Mouse (Mus musculus): ENCODE data around the gene Scn3a. TPM values are rescaled to one million over a fixed set of nuclear protein-coding genes. Genes with fewer than 3 reads are reported as not detected.

Scn3a gene
- total and polyA plus RNA-seq, 2 experiments from 2014 or later: 51.7 to 97.5 TPM

GRCm38 (mm10) chr2:65557719-65558118 is 9.7 kb downstream of the Scn3a start:
- TF ChIP-seq CTCF (IDR thresholded peaks at IDR 0.05): no peak
- Histone ChIP-seq H3K4me1 (ENCODE audit: insufficient read depth, low read length) (no peaks in the 10 kb centered on the region), H3K4me2 (ENCODE audit: low read depth, low read length, poor library complexity, severe bottlenecking) (no peak overlapping the region), H3K27ac (ENCODE audit: low read depth, low read length) (no peak overlapping the region), H3K4me3 (ENCODE audit: low read depth, low read length) (no peak overlapping the region), H3K9ac (replicated peaks; ENCODE audit: low read length, poor library complexity, severe bottlenecking) (no peak overlapping the region), H3K36me3 (ENCODE audit: insufficient read depth, low read length) (no peaks in the 10 kb centered on the region), H3K27me3 (ENCODE audit: insufficient read depth, low read length) (no peaks in the 10 kb centered on the region), H3K9me3 (ENCODE audit: low read length) (no peaks in the 10 kb centered on the region)
- WGBS: 69% methylated on average over 3 of the region's 3 CpGs
- DNase-seq (ENCODE audit: low spot score): no peak
- no peak for ATAC-seq (ENCODE audit: low FRiP score)

GRCm38 (mm10) chr2:65554662-65555061 is 12.8 kb downstream of the Scn3a start:
- H3K27me3 ChIP-seq (ENCODE audit: insufficient read depth, low read length): no peaks in the 10 kb centered on the region
- no peak overlapping the region for H3K4me3 ChIP-seq (ENCODE audit: low read depth, low read length)
- no peak overlapping the region for H3K9ac ChIP-seq (replicated peaks; ENCODE audit: low read length, poor library complexity, severe bottlenecking)
- WGBS: 88% methylated on average over 7 of the region's 7 CpGs
- ATAC-seq (ENCODE audit: low FRiP score): no peak
- no peaks in the 10 kb centered on the region for H3K36me3 ChIP-seq (ENCODE audit: insufficient read depth, low read length)
- no peak for TF ChIP-seq CTCF (IDR thresholded peaks at IDR 0.05)
- no peak overlapping the region for H3K4me2 ChIP-seq (ENCODE audit: low read depth, low read length, poor library complexity, severe bottlenecking)
- H3K27ac ChIP-seq (ENCODE audit: low read depth, low read length): no peak overlapping the region
- DNase-seq (ENCODE audit: low spot score): no peak
- no peaks in the 10 kb centered on the region for H3K4me1 ChIP-seq (ENCODE audit: insufficient read depth, low read length)
- H3K9me3 ChIP-seq (ENCODE audit: low read length): no peaks in the 10 kb centered on the region

- WGBS: 85% methylated on average over 3 of the region's 3 CpGs
- no peak for ATAC-seq (ENCODE audit: low FRiP score)
- Histone ChIP-seq H3K4me1 (ENCODE audit: insufficient read depth, low read length) (no peaks in the 10 kb centered on the region), H3K9me3 (ENCODE audit: low read length) (no peaks in the 10 kb centered on the region), H3K4me3 (ENCODE audit: low read depth, low read length) (no peak overlapping the region), H3K36me3 (ENCODE audit: insufficient read depth, low read length) (no peaks in the 10 kb centered on the region), H3K27me3 (ENCODE audit: insufficient read depth, low read length) (no peaks in the 10 kb centered on the region), H3K9ac (replicated peaks; ENCODE audit: low read length, poor library complexity, severe bottlenecking) (no peak overlapping the region), H3K27ac (ENCODE audit: low read depth, low read length) (no peak overlapping the region), H3K4me2 (ENCODE audit: low read depth, low read length, poor library complexity, severe bottlenecking) (no peak overlapping the region)
- TF ChIP-seq CTCF (IDR thresholded peaks at IDR 0.05): no peak
- DNase-seq (ENCODE audit: low spot score): no peak
Observed at GRCm38 (mm10) chr2:65553473-65553872, 14.0 kb downstream of the Scn3a start.

- Histone ChIP-seq H3K4me2 (ENCODE audit: low read depth, low read length, poor library complexity, severe bottlenecking) (no peak overlapping the region), H3K36me3 (ENCODE audit: insufficient read depth, low read length) (no peaks in the 10 kb centered on the region), H3K4me1 (ENCODE audit: insufficient read depth, low read length) (no peaks in the 10 kb centered on the region), H3K9me3 (ENCODE audit: low read length) (no peaks in the 10 kb centered on the region), H3K27ac (ENCODE audit: low read depth, low read length) (peak overlapping the region; percentile 14; the same call in 1 of the 2 replicates), H3K27me3 (ENCODE audit: insufficient read depth, low read length) (no peaks in the 10 kb centered on the region), H3K4me3 (ENCODE audit: low read depth, low read length) (no peak overlapping the region), H3K9ac (replicated peaks; ENCODE audit: low read length, poor library complexity, severe bottlenecking) (no peak overlapping the region)
- WGBS: 13% methylated on average over 3 of the region's 3 CpGs
- no peak for TF ChIP-seq CTCF (IDR thresholded peaks at IDR 0.05)
- ATAC-seq (ENCODE audit: low FRiP score) (peak; percentile 47; the same call in 1 of the 2 replicates), DNase-seq (ENCODE audit: low spot score) (no peak)
Observed at GRCm38 (mm10) chr2:65552727-65553126, 14.7 kb downstream of the Scn3a start.

GRCm38 (mm10) chr2:65552222-65552621 is 15.2 kb downstream of the Scn3a start:
- Histone ChIP-seq H3K27ac (ENCODE audit: low read depth, low read length) (no peak overlapping the region), H3K4me2 (ENCODE audit: low read depth, low read length, poor library complexity, severe bottlenecking) (no peak overlapping the region), H3K9me3 (ENCODE audit: low read length) (no peaks in the 10 kb centered on the region), H3K4me3 (ENCODE audit: low read depth, low read length) (no peak overlapping the region), H3K36me3 (ENCODE audit: insufficient read depth, low read length) (no peaks in the 10 kb centered on the region), H3K4me1 (ENCODE audit: insufficient read depth, low read length) (no peaks in the 10 kb centered on the region), H3K27me3 (ENCODE audit: insufficient read depth, low read length) (no peaks in the 10 kb centered on the region), H3K9ac (replicated peaks; ENCODE audit: low read length, poor library complexity, severe bottlenecking) (no peak overlapping the region)
- 41% methylated on average over 5 of the region's 5 CpGs for WGBS
- TF ChIP-seq CTCF (IDR thresholded peaks at IDR 0.05): no peak
- peak; percentile 44 for DNase-seq (ENCODE audit: low spot score)
- peak; percentile 38; the same call in 1 of the 2 replicates for ATAC-seq (ENCODE audit: low FRiP score)

- H3K4me1 ChIP-seq (ENCODE audit: insufficient read depth, low read length): no peaks in the 10 kb centered on the region
- H3K27ac ChIP-seq (ENCODE audit: low read depth, low read length): no peak overlapping the region
- H3K9ac ChIP-seq (replicated peaks; ENCODE audit: low read length, poor library complexity, severe bottlenecking): no peak overlapping the region
- TF ChIP-seq CTCF (IDR thresholded peaks at IDR 0.05): no peak
- no peaks in the 10 kb centered on the region for H3K27me3 ChIP-seq (ENCODE audit: insufficient read depth, low read length)
- no peaks in the 10 kb centered on the region for H3K9me3 ChIP-seq (ENCODE audit: low read length)
- H3K4me2 ChIP-seq (ENCODE audit: low read depth, low read length, poor library complexity, severe bottlenecking): no peak overlapping the region
- no peaks in the 10 kb centered on the region for H3K36me3 ChIP-seq (ENCODE audit: insufficient read depth, low read length)
- no peak for ATAC-seq (ENCODE audit: low FRiP score)
- DNase-seq (ENCODE audit: low spot score): no peak
- WGBS: 35% methylated on average over 2 of the region's 2 CpGs
- H3K4me3 ChIP-seq (ENCODE audit: low read depth, low read length): no peak overlapping the region
Observed at GRCm38 (mm10) chr2:65551736-65552135, 15.7 kb downstream of the Scn3a start.

Measured in midbrain, postnatal 0 days (tissue).